Mouse (Mus musculus) heart, adult 8-10 months (tissue): ENCODE measurements around the gene Serpina3n. TPM values are rescaled to one million over a fixed set of nuclear protein-coding genes. Genes with fewer than 3 reads are reported as not detected.
A peak's percentile ranks its signal among the peaks of the same experiment; 100 is the strongest.
"Not testable (repeated sequence)": the region's sequence is repeated elsewhere in the genome, so short reads cannot be mapped to it uniquely, and the experiment has no call there.

Experiments
- DNase-seq: peaks from one replicate; pipeline ENCODE4 v3.0.0; 2022; ENCODE audit warnings: low spot score
- total RNA-seq, 4 experiments: library from RNA; stranded (reverse); gene quantifications; 2 replicates each; pipeline ENCODE4 v1.2.4; 2022

Serpina3n gene
- total RNA-seq, 4 experiments from 2014 or later, result 5.4 to 11.2 (median 9.7) TPM

DNA sequence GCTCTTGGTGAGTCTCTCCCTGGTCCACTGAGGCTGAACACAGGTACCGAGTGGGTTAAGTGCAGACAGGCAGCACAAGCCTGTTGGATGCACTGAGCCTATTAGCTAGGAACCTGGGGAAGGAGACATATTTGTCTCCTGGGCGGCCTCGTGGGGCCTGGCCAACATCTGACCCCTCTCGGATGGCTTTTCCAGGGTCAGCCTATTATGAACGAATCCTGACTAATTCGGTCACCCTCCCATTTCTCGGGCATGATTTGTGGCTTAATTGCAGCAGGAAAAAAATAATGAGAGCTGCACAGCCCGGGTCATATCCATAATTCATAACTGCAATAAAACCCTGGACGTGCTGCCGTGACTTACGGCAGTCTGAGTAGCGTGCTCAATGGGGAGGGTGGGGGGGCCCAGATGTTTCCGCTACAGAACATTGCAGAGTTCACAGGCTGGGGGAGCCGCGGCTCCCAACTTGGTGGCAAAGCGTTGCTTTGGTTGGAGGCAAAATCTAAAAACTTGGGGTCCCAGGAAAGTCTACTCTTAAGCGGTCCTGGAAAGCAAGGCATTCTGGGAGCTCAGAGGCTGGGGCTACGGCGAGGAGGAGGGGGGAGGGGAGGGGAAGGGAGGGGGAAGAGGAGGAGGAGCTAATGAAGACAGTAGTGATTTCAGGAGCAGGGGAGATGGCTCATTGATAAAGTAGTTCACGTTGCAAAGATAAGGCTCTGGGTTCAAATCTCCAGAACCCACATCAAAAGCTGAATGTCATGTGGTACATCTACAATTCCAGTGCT lies 27.6 kb downstream of the Serpina3n start:
- DNase-seq, result no peak

DNA sequence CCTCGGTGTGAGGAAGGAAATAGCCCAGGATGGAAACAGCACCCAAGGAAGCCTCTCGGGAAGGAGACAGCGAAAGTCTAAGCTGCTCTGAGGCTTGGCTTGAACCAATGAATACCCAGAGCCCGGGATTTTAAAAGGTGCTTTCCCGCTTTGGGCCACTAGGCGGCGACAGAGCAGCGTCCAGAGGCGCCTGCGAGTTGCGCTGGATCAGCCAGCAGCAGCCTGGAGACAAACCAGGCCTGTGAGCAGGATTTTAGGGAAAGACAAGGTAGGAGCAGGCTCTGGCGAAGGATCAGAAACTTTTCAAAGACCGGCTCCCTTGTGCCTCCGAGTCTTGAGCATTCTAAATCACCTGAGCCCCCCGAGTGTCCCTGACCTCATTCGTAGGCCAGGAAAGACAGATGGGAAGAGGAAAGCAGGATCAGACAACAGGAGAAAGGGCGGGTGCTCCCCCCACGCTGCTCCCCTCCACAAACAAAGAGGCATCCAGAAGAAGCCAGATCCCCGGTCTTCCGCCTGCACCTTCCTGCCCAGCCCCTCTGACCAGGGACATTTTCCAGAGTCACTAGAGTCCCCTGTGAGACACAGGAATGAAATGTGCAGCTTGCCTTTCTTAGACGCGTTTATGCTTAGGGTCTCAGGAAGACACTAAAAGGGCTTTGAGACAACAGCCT lies 33.7 kb downstream of the Serpina3n start:
- DNase-seq, result peak; percentile 76

DNA sequence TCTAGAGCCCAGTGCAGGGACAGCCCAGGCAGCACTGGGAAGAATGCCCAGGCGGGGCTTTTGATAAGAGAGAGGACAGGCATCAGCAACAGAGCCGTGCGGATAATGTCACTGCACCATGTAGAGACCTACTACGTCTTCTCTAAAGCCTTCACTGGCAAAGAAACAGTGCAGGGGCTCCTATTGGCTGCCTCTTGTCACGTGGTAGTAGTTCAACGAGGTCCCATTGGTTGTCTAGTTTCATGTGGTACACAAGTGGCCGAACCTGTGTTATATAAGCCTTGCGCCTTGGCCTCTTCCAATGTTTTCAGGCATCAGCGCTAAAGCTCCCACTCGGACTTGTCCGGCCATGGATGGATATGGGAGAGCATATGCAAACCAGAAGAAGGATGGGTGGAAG lies 37.2 kb downstream of the Serpina3n start:
- DNase-seq, result no peak

DNA sequence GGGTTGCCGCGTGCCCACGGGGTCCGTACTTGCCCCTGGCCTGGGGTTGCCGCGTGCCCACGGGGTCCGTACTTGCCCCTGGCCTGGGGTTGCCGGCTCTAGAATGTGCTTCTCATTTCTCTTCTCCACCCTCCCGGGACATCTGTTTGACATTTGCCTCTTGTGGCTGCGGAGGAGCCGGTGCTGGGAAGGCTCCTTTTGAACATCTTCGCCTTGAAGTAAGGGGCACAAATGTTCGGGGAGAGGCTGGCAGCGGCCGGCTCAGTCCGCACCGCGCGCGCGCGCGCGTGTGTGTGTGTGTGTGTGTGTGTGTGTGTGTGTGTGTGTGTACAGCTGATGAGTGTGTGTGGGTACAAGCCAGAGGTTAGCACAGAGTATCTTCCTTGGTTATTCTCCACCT lies 40.5 kb downstream of the Serpina3n start:
- DNase-seq, result not testable (repeated sequence)

DNA sequence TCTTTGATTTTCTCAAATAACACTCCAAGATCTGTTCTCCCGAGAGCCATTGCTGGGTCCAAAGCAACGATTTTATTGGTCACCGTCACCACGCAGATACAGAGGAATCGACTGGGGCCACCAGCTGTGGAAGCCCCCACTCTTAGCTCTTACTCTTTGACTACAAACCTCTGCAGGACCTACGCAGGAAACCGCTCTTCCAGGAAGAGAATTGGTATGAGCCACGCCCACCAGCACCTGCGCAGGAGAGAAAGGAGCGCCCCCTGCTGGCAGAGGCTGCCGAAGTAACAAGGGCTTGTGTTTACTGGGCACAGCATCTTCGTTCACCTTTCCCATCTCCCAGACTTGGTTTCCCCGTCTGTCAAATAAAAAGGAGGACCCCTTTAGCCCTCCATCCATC lies 41.6 kb downstream of the Serpina3n start:
- no peak for DNase-seq

DNA sequence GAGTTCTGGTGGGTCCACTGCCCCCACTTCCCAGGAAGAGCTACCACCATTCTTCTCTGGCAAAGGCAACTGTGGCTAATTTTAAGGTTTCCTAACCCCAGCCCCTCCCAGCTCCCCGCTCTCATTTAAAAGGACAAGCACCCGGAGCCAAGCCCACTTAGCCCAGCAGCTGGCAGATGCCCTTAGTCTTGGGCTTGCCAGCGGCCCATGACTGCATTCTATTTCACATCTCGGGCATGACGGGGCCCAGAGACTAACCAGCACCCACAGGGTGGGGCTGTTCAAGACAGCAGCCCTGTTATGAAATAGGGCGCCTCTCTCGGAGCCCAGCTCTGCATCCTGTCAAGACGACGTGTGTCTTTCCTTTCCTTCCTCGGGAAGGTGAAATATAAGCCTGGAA lies 43.7 kb downstream of the Serpina3n start:
- no peak for DNase-seq

DNA sequence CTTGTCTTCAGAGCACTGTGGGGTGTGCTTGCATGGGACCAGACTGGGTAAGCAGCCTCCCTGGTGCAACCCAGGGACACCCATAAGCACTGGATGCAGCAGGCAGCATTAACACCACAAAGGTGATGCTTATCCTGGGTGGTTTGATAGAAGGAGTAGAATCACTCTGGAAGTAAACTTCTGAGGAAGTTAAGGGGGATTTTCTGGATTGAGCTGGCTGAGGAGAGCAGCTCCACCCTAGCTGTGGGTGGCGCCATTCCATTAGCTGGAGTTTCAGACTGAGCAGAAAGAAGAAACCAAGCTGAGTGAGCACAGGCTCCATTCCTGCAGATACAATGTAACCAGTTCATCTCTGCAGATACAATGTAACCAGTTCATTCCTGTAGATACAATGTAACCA lies 46.5 kb downstream of the Serpina3n start:
- no peak for DNase-seq

DNA sequence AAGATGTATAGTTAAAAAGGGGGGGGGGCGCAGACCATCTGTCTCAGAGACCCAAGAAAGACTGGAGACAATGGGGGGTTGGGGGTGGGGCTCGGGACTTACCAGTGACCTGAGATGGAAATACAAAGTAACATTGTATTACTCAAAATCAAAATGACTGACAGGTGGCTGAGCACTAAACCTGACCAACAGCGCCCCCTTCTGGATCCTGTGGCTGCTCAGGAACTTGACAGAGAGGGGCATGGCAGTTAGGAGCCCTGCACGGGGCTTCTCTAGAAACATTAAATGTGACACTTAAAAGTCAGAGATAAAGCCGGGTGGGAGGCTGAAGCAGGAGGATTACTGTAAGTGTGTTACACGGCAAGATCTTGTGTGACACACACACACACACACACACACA lies 52.8 kb downstream of the Serpina3n start:
- no peak for DNase-seq

DNA sequence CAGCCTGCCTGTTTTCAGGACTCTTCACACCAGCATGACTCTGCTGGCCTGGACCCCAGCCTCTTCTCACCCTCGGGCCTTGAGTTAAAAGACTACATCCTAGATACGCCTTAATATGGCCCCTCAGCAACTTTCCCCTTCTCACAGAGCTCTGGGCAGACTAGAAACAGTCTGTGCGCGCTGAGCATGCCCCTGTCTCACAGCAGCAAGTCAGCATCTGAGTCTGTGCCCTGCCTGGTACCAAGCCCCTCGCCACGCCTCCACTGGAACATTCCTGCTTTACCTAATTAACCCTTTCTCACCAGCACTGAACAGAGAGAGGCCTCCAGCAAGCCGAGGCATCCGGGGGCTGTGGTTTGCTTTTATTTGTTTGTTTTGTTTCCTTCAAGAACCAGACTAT lies 54.8 kb downstream of the Serpina3n start:
- no peak for DNase-seq

Other genes with a start within 250 kb of the Serpina3n start
- not detected for gene Serpina3f, start 192.2 kb upstream of the Serpina3n start, total RNA-seq
- gene Serpina3g, start 170.5 kb upstream of the Serpina3n start, total RNA-seq, result 1 to 10 TPM in 3 of 4 experiments, under 1 TPM in 1; 0.84 to 2.1 (median 1.8) TPM
- gene Serpina3i, start 143.6 kb upstream of the Serpina3n start, total RNA-seq, result 1 to 10 TPM in 1 of 4 experiments, under 1 TPM in 2, not detected in 1; 0.23 to 1.6 (median 0.53) TPM
- gene Serpina3j, start 92.2 kb upstream of the Serpina3n start, total RNA-seq, result not detected
- gene Serpina3k, start 68.2 kb upstream of the Serpina3n start, total RNA-seq, result under 1 TPM in 1 of 4 experiments, not detected in 3; 0.22 TPM
- gene Serpina3m, start 68.2 kb upstream of the Serpina3n start, total RNA-seq, result under 1 TPM in 2 of 4 experiments, not detected in 2; 0.22 to 0.44 TPM
- gene Gsc, start 66.6 kb downstream of the Serpina3n start, total RNA-seq, result not detected